Mouse (Mus musculus): ENCODE data around the gene Tmem121b.
A peak's percentile ranks its signal among the peaks of the same experiment; 100 is the strongest.

Tmem121b gene

GRCm38 (mm10) chr6:120491862-120492498 is 1.6 kb downstream of the Tmem121b start:
- DNase-seq, result no peak

GRCm38 (mm10) chr6:120491064-120491463 is 2.5 kb downstream of the Tmem121b start:
- DNase-seq, result no peak

- no peak for DNase-seq
These were observed 4.1 kb downstream of the Tmem121b start for GRCm38 (mm10) chr6:120489461-120489860.

- no peak for DNase-seq
These were observed 5.0 kb downstream of the Tmem121b start for GRCm38 (mm10) chr6:120488647-120489046.

GRCm38 (mm10) chr6:120486051-120486510 is 7.5 kb downstream of the Tmem121b start:
- DNase-seq, result peak; percentile 34 to 37

- no peak for DNase-seq
These were observed 8.6 kb downstream of the Tmem121b start for GRCm38 (mm10) chr6:120485038-120485437.

GRCm38 (mm10) chr6:120483211-120483626 is 10.4 kb downstream of the Tmem121b start:
- DNase-seq, result peak in 1 of 2 experiments; percentile 64

GRCm38 (mm10) chr6:120482756-120483155 is 10.9 kb downstream of the Tmem121b start:
- DNase-seq, result no peak

- no peak for DNase-seq
These were observed 11.6 kb downstream of the Tmem121b start for GRCm38 (mm10) chr6:120482021-120482420.

- no peak for DNase-seq
These were observed 12.1 kb downstream of the Tmem121b start for GRCm38 (mm10) chr6:120481538-120481937.

GRCm38 (mm10) chr6:120480361-120480760 is 13.2 kb downstream of the Tmem121b start:
- no peak for DNase-seq

GRCm38 (mm10) chr6:120479302-120479701 is 14.3 kb downstream of the Tmem121b start:
- DNase-seq, result no peak

- no peak for DNase-seq
These were observed 18.3 kb downstream of the Tmem121b start for GRCm38 (mm10) chr6:120475288-120475687.

GRCm38 (mm10) chr6:120473427-120473826 is 20.2 kb downstream of the Tmem121b start:
- peak in 1 of 2 experiments; percentile 36 for DNase-seq

- no peak for DNase-seq
These were observed 21.0 kb downstream of the Tmem121b start for GRCm38 (mm10) chr6:120472455-120473140.

GRCm38 (mm10) chr6:120471991-120472441 is 21.6 kb downstream of the Tmem121b start:
- DNase-seq, result no peak

- no peak for DNase-seq
These were observed 22.9 kb downstream of the Tmem121b start for GRCm38 (mm10) chr6:120470666-120471065.

GRCm38 (mm10) chr6:120469770-120470169 is 23.8 kb downstream of the Tmem121b start:
- no peak for DNase-seq

GRCm38 (mm10) chr6:120469268-120469667 is 24.3 kb downstream of the Tmem121b start:
- no peak for DNase-seq

GRCm38 (mm10) chr6:120468259-120468658 is 25.3 kb downstream of the Tmem121b start:
- DNase-seq, result no peak

GRCm38 (mm10) chr6:120466609-120467329 is 26.8 kb downstream of the Tmem121b start:
- no peak for DNase-seq

- no peak for DNase-seq
These were observed 28.2 kb downstream of the Tmem121b start for GRCm38 (mm10) chr6:120465393-120465792.

GRCm38 (mm10) chr6:120464406-120464939 is 29.1 kb downstream of the Tmem121b start:
- DNase-seq, result no peak

Data from cerebellum, postnatal 25 days (tissue).